Mouse (Mus musculus) right cerebral cortex, adult 2 months (tissue): ENCODE measurements around the gene Tead4.
A peak's percentile ranks its signal among the peaks of the same experiment; 100 is the strongest.
"Not testable (repeated sequence)": the region's sequence is repeated elsewhere in the genome, so short reads cannot be mapped to it uniquely, and the experiment has no call there.

Experiments
- DNase-seq, 2 experiments: peaks; one replicate each; pipeline ENCODE4 v3.0.0; 2021 to 2022; ENCODE audit warnings: low spot score in 2 of 2

Gene Tead4

DNA sequence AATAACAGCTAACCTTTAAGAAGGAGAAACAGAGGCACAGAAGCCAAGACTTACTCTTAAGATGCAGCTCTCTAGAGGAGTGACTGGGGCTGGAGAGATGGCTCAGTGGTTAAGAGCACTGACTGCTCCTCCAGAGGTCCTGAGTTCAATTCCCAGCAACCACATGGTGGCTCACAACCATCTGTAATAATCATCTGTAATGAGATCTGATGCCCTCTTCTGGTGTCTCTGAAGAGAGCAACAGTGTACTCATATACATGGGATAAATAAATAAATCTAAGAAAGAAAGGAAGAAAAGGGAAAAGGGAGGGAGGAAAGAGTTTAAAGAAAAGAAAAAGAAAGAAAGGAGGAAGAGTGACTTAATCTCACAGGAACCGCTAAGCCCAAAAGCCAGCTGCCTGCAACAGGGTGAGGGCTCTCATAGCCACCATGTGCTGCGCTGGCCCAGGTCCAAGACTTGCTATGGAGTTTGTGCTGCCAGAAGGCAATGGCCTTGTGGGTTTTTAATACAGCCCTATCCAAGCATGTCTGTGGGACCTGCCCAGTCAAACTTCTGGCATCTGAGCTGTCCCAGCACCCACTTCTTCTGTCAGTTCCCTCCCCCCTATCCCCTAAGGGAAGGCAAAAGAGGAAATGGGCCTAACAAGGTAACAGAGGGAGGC lies 63.4 kb downstream of the Tead4 start:
- DNase-seq = no peak

DNA sequence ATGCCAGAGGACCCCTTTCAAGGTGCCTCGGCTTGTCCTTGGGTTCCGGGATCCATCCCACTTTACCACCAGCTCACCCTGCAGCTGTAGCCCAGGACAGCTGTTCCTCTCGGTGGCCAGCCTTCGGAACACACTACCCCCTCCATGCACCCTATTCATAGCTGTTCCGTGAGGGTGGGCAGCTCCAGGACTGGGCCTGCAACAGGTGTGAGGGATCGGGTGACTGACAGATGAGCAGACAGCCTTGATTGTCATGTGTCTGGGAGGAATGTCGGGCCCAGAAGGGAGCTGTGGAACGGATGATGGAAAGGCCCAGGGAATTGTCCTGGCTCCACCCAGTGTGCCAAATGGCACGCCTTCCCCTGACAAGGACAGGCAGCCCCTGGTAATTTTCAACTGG lies 64.0 kb downstream of the Tead4 start:
- DNase-seq = no peak

DNA sequence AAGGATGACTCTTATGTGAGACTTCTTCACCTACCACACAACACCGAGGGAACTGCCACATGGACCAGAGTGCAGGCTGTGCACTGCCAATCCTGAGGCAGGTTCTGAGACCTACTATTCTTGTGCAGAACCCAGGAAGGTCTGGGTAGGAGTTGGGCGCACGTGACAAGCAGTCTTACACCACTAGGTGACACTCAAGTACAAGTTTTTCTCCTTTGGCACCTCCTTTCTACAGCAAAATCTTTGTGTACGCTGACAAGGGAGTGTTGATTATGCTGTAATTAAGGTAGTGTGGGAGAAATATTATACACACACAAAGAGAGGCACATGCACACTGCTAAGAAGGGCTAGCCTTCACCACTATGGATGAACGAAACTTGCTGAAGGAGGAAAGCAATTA lies 66.4 kb downstream of the Tead4 start:
- DNase-seq = peak; percentile 55 to 60

DNA sequence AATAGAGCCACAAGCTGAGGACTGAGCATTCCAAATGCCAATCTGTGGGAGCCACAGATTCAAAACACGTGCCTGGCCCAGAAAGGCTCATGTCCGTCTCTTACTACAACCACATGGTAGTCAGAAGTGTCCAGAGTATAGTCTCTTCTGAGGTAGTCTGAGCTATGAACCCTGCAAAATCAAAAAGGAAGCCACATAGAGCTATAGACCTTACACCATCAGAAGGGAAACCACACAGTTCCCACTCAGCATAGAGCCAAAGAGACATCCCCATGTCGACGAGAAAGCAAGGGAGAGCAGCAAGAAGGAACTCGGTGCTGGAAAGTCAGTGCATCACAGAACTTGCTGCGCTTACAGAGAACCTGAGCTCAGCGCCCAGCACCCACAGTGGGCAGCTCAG lies 68.4 kb downstream of the Tead4 start:
- DNase-seq = no peak

DNA sequence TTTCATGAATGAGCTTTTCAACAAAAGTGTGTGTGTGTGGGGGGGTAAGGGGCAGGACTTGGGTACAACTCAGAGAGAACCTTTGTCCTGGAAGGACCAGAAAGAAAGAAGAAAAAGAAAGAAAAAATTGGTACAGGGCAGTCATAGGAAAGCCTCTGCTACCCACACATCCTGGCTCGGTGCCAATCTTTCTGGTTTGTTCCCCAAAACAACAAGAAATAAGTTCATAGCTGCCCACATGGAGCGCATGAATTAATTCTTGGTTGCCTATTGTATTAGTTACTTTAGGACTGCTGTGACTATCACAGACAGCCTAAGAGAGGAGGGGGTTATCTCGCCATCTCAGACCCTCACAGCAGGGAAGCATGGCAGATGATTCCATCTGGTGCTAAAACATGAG lies 68.9 kb downstream of the Tead4 start:
- DNase-seq = no peak

DNA sequence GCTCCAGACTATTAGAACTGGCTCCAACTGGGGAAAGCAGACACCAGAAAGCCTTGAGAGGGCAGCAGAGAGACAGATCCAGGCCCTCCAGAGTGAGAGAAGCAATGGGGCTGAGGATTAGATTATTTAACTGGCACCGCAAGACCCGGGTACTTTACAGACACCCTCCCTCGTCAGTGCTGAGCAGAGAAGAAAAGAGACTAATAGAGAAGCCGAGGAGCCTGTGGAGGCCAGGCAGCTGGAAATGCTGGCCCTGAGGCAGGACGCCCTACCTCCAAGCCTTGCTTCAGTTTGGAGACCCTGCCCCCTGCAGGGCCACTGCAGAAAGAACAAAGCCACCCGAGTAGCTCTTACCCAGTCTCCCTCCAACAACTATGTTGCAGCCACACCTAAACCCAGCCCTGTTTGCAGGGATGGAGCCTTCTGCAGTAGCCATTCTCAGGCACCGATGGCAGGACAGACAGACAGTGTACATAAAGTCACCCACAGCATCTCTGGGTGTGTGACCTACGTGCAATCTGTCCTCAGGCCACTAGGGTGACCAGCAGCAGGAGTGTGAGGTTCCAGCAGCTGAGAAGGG lies 73.1 kb downstream of the Tead4 start:
- peak; percentile 31 to 38 for DNase-seq

DNA sequence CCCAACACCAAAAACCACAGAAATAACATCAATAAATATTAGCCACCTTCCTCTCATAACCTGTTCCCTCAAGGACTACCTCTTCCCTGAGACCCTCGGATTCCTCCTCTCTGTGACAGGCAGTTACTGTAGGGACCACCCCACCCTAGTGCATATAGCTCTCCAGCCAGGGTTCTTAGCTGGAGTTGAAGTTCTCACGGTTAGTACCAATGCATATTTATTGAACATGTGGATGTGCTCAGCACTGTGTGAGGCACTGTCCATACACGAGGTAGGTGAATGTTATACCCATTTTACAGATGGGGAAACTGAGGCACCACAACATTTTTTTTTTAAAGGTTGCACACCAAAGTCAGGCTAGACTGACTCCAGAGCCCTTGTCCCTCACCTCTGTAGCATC lies 73.7 kb downstream of the Tead4 start:
- no peak for DNase-seq

DNA sequence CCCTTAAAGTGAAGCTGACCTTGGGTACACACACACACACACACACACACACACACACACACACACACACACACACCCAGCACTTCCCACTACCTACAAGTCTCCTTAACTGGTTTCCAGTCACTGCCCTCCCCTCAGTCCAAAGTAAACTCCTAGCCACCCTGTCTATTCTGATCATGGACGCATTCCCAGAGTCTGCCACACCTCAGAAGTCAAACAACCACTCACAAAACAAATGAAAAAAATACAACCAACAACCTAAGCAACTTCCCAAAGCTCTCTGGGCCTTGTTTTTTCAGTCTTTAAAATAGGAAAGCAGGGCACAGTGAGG lies 74.8 kb downstream of the Tead4 start:
- DNase-seq = no peak

DNA sequence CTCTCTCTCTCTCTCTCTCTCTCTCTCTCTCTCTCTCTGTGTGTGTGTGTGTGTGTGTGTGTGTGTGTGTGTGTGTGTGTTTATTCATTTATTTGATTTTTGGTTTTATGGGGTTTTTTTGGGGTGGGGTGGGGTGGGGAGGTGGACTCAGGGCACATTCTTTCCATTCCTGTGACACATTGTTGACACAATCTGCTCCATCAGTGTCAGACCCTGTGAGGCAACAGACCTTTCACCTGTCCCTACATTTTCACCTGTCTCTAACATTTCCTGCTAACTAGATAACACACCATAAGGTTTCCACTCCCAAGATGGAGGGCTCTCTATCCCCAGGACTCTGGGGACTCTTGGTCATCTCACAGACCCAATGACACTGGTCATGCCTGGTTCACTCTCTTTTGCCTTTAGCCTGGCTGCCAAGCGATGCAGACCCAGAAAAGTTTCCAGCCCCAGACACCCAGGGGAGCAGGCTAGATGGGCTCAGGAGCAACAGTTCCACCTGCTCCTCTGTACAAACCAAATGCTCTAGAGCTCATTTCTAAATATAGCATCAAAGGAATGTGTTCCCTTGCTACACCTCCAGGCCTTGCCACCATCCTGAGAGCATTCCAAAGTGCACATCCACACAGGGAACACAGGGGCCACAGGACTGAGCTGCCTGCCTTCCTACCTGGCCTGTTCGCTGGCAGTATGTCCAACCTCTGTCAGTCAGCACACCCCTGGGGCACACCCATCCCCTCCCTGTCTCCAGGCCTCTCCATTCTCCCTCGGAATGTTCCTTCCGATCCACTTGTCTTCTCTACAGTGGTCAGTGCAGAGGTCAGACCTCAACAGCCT lies 75.4 kb downstream of the Tead4 start:
- DNase-seq = no peak

DNA sequence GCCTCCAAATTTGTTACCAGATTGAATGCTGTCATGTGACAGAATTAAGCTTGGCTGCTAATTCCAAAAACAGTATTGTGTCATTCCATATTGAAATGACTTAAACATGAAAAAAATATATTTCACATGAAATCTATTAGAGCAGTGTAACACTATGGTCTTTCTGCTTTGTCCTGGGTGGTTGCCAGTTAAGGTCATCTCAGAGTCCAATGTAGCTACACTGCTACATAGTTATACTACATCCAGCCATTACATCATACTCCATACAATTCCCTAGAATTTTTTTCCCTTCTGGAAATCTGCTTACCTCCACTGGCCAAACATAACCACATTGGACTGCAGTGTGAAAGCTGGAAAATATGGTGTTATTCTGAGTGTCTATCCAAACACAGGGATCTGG lies 77.5 kb downstream of the Tead4 start:
- DNase-seq = no peak

DNA sequence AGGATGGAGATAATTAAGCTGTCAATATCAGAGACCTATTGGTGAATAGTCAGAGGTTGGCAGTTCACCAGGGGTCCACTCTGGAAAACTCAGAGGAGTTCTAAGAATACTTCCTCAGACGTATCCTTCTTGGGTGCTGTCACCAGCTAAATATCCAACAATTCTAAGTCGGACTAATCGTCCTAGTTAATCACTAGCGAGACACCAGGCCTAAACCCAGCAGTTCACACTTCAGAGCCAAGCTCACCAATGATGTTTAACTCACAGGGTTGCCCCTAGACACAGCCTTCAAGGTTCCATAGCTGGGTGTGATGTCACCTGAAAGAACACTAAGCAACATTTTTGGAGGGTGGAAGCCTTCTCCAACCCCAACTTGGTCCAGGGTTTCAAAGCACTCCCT lies 85.6 kb downstream of the Tead4 start:
- not testable (repeated sequence) for DNase-seq

DNA sequence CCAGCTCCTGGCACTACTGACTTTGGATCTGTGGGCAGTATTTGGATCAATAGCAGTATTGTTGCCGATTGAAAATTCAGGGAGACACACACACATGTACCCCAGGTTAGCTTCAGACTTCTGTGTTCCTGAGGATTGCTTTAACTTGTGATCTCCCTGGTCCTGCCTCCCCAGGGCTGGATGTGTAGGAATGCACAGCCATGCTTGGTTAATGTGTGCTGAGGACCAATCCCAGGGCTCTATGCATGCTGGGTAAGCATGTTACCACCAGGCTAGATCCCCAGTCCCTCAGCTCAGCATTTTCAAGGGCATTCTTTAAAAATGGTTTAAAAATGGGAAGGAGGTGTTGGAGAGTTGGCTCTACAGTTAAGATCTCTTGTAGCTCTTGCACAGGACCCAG lies 91.4 kb downstream of the Tead4 start:
- DNase-seq = not testable (repeated sequence)

DNA sequence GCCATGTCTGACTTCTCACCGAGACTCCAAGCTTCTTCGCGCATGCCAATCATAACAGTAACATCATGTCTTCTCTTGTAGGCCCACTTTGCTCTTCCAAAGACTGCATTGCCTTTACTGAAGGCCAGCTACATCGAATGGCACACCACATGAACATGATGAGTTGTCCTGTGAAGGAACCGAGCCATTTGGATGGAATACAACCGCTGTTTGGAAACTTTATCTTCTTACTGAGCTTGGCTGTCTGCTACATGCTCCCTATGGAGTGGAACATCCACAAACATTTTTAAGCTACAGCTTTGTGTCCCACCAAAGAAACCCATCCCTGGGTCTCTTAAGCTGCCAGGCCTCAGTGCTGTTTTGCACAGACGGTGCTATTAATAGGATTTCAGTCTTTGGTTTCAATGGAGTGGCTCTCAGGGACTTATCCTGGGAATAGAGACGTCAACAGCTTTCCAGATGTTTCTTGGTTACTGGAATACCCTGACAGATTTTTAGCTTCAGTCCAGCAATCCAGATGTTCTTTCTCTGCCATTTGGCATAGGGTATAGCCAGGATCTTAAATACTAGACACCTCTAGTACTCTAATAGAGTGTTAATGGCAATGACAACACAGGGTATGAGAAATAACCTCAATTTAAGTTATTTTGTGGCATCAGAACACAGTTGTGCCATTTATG lies 92.0 kb downstream of the Tead4 start:
- no peak for DNase-seq

DNA sequence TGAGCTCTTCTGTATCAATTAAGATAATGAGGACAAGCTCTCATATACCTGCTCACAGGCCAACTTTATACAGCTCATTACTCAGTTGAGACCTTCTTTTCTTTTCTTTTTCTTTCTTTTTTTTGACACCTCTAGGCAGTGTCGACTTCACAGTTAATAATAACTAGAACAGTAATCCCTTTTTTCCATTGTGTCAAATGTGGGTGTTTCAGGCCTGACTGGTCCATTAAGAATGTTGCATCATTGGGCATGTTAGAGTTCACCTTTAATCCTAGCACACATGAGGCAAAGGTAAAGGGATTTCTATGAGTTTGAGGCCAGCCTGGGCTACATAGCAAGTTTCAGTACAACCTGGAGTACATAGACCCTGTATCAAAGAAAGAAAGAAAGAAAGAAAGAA lies 97.1 kb downstream of the Tead4 start:
- DNase-seq = no peak

DNA sequence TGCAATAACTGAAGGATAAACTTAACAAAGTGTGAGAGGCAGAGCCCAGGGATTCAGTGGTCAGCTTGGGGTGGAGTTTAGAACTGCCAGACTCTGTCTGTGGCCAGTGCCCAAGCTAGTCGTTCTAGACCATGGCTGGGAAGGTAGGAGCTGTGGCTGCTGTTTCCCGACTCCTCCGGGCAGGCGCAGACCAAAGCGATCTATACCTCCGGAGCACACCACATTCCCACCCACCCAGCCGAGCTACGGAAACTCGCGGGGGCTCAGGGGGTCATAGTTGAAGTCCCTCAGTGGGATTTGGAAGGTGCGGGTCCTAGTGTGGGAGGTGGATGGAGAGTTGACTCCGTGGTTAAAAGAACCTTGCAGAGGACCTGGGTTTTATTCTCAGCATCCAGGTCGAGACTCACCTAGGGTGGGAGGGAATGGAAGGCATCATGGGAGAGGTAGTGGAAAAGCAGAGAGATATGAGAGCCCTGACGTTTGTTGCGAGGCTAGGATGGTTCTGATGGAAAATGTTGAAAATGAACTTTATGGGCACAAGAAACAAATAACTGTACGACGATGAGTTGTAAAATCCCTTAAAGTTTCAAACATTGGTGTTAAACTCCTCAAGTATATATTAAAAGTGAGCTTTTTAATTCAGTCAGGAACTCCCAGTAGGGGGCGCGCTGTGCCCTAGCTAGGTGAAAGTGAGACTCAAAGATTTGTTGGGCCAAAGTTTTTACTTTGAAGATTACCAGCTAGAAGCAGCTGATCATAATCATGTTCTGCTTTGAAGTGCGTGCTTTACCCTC lies 99.6 kb downstream of the Tead4 start:
- peak; percentile 77 to 81 for DNase-seq

DNA sequence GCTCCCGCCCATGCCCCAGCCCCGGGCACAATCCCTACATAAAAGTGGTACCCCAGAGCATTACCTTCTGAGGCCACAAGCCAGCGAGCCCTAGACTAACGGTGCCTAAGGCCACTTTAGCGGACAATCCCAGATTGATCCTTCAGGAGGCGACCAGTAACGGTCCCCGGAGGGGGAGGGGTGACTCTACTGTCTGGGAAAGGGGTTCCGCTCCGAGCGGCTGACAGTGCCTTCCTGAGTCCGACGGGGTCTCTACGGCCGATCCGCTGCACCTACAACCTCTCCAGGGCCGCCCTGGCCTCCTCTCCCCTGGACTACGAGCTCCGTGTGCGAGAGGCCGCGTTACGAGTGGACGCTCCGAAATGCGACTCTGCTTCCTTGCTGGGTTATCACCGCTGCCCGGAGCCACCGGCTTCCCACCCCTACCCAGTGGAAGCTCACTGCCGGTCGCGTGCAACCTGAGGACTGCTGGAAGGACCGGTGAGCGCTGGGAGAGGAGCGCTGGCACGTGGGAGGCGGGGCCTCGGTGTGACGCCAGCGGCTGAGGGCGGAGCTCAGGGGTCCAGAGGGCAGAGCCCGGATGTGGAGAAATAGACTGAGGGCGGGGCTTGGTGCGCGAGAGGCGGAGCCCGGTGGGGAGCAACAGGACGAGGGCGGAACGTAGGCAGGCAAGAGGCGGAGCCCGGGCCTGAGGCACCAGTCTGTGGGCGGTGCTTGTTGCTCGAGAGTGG lies 100.3 kb downstream of the Tead4 start:
- DNase-seq = peak; percentile 98

DNA sequence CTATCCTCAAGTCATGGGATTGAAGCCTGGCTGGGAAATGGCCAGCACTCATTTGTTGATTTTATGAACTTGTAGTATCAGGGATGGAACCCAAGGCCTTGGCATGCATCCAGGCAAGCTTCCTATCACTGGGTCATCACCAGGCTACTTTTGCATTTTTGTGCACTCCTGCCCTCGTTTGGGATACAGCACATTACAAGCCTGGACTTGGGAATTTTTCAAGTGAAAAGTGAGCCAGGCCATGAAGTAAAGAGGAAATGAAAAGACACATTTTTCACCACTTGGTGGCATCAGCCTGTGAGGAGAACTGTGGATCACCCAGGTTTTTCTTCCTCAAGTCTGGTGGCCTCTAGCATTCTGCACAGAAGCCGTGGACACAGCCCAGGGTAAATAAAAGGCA lies 117.1 kb downstream of the Tead4 start:
- no peak for DNase-seq

DNA sequence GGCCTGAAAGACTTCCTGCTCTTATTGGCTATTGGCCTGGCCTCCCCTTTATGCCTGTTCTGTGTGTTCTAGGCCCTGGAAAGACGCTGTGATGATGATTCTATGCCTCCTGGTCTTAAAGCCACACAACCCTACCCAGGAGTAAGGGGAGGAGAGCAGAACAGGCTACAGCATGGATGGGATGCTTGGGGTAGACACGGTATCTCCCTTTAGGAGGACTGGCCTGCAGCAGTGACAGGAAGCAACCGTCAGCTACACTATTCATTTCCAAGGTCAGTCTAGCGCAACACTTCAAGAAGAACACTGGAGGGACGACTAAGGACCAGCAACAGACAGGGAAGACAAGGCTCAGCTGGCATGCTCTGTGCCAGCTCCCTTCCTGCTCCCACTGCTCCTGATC lies 119.4 kb downstream of the Tead4 start:
- no peak for DNase-seq

DNA sequence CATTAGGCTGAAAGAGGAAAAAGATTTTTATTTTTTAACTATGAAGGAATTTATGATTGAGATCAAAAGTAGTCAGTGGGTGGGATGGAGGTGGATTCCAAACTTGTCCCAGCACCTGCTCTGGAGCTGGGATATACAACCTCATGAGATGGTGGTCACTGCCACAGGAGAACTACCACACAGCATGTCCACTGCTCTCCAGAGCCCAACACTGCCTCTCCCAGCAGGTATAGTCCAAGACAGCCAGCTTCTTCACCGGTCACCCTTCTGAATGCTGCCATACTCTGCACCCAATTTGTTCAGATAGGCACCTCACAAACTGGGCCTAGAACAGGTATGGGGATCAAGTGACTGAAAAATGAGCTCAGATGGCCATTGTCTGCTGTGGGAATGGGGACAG lies 121.0 kb downstream of the Tead4 start:
- no peak for DNase-seq

DNA sequence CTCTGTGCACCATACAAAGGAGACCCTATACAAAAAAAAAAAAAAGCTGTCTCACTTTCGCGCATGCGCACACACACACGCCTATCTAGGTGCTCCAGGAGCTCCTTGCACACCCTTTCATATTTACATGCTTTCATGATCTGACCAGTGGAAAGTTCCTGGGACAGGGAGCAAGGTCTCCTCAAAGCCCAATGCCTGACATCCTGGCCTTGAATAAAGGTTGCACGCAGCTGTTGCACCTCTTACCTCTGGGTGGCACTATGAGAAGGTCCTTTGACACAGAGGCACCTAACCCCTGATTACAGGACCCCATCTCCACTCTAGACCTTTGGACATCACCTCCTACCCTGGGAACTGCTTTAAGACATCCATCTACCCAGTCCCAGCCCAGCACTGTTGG lies 121.4 kb downstream of the Tead4 start:
- DNase-seq = no peak

DNA sequence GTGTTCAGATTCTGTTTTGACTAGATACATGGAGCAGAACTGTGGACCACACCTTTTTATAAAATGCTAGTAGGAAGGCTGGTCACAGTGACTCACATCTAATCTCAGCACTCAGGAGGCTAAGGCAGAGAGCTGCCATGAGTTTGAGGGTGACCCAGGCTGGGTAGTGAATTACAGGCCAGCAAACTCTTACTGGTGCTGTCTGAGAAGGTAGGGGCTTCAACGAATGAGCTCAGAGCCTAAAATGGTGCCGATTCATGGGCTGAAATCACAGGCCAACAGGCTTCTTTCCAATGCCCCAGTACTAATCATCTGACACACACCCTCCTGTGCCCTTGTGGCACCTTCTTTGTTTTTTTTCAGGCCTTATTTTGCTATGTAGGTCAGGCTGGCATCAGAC lies 121.9 kb downstream of the Tead4 start:
- DNase-seq = no peak
